Mouse (Mus musculus) adipocyte (in vitro differentiated cells): ENCODE results near the gene Tmem208.

Experiments
- DNase-seq: peaks from one replicate; pipeline ENCODE4 v3.0.0-alpha.2; 2016; ENCODE audit warnings: low spot score

The Tmem208 gene

GRCm38 (mm10) chr8:105354549-105354948 is 28.4 kb downstream of the Tmem208 start:
- no peak for DNase-seq

GRCm38 (mm10) chr8:105355179-105356024 is 29.2 kb downstream of the Tmem208 start:
- DNase-seq: no peak

GRCm38 (mm10) chr8:105356681-105357080 is 30.5 kb downstream of the Tmem208 start:
- DNase-seq: no peak

- DNase-seq: no peak
Measured at GRCm38 (mm10) chr8:105359208-105359607, 33.1 kb downstream of the Tmem208 start.

- peak; percentile 64 for DNase-seq
Measured at GRCm38 (mm10) chr8:105359646-105360045, 33.5 kb downstream of the Tmem208 start.

GRCm38 (mm10) chr8:105361751-105362702 is 35.9 kb downstream of the Tmem208 start:
- DNase-seq: no peak

GRCm38 (mm10) chr8:105367107-105367506 is 41.0 kb downstream of the Tmem208 start:
- peak; percentile 43 for DNase-seq

- DNase-seq: no peak
Measured at GRCm38 (mm10) chr8:105372473-105372872, 46.3 kb downstream of the Tmem208 start.

- no peak for DNase-seq
Measured at GRCm38 (mm10) chr8:105373032-105373431, 46.9 kb downstream of the Tmem208 start, which contains the start of gene Plekhg4. Gene Plekhg4, plus strand, starts transcription at chr8:105373274.

GRCm38 (mm10) chr8:105374513-105374966 is 48.4 kb downstream of the Tmem208 start:
- no peak for DNase-seq

GRCm38 (mm10) chr8:105378673-105379072 is 52.5 kb downstream of the Tmem208 start:
- no peak for DNase-seq

- DNase-seq: no peak
Measured at GRCm38 (mm10) chr8:105380308-105380707, 54.2 kb downstream of the Tmem208 start.

GRCm38 (mm10) chr8:105384070-105384469 is 57.9 kb downstream of the Tmem208 start:
- DNase-seq: no peak
